Mouse (Mus musculus) neutrophil, adult 5-6 weeks (primary cell): ENCODE results near the gene Mrtfb. TPM values are rescaled to one million over a fixed set of nuclear protein-coding genes. Genes with fewer than 3 reads are reported as not detected.
"Not testable (repeated sequence)": the region's sequence is repeated elsewhere in the genome, so short reads cannot be mapped to it uniquely, and the experiment has no call there.

ENCODE experiments used
- ATAC-seq: fragments of 151-379, 151-347 bp; 2 replicates; pipeline ENCODE4 v1.8.0; 2017; ENCODE audit warnings: mild to moderate bottlenecking, moderate TSS enrichment; ENCODE audit not compliant: insufficient number of reproducible peaks, poor library complexity, low FRiP score, severe bottlenecking; ENCODE audit errors: extremely low read depth
- total RNA-seq: library from RNA; stranded (forward); fragments of 200-1000 nt; gene quantifications from 2 replicates; pipeline ENCODE4 v1.2.3, GENCODE M21; 2017

The Mrtfb gene
- total RNA-seq, 1 experiment from 2014 or later, result 8.7 TPM

DNA sequence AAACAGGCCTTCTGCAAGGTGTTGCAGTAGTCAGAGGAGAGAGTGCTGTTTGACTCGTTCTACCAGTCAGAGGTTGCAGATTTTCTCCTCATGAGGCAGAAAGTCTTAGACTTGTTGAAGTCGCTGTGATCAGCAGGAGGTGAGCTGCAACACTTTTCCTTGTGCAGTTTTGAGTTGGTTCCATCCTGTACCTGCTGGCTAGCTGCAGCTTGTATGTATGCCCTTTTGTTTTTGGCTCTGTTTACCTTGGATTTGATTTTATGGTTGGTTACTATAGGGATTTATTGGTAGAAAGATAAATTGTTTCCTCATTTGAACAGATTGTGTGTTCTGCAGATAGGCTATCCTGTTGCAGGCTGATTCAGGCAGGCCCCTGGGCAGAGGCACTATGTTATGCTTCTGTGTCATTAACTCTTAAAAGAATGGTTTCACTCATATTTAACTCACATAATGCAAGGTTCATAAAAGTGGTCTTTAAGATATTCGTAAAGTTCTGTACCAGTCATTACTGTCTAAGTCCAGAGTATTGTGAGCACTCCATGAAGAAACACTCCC is 11.1 kb downstream of the Mrtfb start:
- no peak for ATAC-seq

DNA sequence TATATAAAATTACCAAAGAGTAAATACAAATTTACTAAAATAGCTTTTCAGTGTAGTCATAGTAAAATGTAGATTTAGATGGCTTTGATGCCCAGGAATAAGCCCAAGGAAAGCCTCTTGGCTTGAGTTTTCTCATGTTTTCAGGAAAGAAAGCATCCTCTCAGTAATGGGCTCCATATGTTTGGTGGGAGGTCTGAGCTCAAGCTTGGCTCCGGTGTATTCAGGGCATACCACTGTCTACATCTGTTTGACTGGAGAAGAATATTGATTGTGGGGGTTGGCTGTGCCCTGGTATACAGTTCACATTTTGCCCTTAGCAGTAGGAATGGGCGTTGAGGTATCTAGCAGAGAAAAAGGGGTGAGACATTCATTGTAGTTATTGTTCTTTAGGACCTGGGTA is 13.1 kb downstream of the Mrtfb start:
- no peak for ATAC-seq

DNA sequence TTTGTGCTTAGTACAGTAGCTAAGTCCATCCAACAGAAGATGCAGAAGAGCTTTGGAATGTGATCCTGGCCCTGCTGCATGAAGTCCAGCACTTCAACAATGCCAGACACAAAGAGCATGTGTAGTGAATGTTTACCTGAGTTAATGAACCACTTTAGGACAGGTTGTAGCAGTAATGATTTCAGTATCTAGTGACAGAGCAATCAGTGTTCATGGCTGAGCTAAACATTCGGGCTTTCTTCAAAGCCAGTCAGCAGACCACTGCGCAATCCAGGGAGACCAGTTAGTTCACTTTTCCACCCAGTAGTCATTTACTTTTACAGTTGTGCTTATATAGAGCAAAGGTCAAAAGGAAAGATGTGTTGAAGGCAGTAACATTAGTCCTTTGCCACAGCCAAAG is 20.0 kb downstream of the Mrtfb start:
- ATAC-seq, result no peak

DNA sequence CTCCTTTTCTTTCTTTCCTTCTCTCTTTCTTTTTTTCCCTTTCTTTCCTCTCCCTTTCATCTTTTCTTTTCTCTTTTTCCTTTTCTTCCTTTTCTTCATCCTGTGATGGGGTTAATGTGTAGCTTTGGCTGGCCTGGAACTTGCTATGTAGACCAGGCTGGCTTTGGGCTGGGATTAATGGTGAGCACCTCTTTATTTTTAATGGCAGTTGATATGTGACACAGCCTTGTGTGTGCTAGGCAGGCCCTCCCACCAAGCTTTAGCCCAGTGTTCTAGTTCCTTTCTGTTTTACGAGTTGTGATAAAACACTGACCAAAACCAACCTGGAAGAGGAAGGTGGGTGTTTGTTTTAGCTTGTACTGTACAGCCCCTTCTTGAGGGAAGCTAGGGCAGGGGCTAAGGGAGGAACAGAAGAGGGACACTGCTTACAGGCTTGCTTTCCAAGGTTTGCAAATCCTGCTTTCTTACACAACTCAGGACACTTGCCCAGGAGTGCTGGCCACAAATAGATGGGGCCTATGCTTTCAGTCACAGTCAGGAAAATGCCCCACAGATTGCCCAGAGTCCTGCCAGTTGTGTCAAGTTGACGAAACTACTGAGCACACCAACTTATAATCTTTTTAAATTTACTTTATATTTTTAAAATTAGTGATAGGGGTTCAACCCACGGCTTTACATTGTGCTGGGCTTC is 20.6 kb downstream of the Mrtfb start:
- no peak for ATAC-seq

DNA sequence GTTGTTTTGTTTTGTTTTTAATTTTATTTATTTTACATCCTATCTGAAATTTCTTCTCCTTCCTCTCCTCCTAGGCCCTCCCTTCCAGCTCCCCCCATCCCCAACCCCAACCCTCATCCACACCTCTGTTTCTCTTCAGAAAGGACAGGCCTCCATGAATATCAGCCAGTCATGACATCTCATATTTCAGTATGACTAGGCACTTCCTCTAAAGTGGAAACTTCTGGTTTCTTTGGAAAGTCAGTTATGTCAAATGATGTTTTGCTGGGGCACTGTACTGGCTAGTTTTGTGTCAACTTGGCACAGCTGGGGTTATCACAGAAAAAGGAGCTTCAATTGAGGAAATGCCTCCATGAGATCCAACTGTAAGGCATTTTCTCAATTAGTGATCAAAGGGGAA is 30.1 kb downstream of the Mrtfb start:
- not testable (repeated sequence) for ATAC-seq

DNA sequence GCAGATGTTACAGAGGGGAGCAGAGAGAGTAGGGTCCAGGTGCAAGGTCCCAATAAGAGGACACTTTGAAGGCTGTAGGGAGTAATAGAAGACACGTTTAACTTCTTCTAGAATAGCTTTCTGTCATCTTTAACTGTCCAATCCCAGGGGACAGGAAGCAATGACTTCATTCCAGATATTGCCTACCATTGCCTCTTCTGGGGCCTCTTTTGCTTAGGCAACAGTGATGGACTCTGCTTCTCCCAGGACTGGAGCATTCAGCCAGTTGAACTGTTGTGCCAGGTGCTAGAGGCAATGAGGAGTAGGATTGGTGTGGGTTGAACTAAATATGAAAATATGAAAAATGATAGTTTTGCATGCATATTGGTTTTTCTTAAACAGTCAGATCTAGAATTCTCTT is 41.6 kb downstream of the Mrtfb start:
- ATAC-seq, result no peak

DNA sequence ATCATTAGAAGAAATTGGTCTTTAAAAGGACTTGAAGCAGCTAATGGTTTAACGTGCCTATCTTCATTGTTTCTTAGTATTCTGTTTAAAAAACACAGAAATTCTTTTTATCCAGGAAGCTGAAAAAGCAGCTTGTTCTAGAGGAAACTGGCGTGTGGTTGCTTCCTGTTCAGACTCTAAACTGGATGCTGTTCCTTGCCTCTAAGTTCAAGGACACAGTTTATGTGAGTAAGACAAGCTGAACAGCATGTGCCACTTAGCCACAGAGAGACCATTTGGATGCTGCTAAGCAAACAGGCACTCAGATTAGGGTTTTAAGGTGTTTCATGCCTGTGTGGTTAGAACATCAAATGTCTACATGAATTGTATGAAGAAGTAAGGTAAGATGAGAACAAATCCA is 42.7 kb downstream of the Mrtfb start:
- no peak for ATAC-seq

DNA sequence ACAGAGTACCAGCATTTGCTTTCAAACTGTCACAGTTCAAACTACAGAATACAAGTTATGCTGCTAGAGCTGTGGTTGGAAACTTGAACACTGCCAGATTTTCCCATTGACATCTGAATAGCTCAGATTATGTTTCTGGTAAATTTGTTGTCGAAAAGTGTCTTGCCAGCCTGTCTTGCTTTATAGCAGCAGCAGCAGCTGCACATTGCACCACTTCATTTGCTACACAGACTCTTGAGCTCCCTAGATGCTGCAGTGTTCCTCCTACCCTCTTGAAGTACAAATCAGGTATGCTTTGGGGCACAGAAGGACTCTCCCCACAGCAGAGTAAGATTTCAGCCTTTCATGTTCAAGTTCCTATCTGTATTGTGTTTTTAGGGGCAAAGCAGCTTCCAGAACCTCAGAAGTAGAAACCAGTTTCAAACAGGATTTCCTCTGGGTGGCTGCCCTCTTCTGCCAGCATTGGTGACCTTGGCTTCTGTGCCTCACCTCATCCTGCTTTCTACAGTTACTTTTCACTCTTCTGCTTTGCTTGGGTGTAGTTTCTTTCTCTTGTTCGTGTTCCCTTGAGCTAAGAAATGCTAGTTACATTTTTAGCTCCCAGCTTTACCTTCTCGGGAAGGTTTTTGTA is 49.9 kb downstream of the Mrtfb start:
- ATAC-seq, result no peak

DNA sequence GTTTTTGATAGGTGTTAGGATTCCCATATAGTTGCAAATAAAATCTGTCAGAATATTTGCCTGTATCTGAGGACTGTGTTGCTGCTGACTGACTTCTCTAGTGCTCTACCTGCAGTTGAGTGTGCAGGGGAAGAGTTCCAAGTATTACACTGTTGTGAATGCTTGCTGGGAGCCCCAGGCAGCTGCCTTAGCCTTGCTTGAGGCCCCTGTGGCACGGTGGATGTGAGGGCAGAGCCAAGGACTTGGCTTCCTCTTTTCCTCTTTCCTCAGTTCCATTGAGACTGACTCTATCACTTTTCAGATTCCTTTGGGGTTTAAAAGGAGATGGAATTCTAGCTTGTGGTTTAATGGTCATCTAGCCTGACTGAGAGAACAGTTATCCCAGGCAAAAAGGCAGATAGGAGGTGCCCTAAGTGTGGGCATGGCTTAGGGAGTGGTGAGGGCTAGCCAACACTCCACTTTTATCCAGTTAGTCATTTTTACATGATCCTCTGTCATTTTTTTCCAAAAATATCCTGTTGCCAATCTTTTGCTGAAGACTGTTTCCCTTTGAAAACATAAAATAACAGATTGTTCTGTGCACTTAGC is 53.9 kb downstream of the Mrtfb start:
- ATAC-seq, result no peak

DNA sequence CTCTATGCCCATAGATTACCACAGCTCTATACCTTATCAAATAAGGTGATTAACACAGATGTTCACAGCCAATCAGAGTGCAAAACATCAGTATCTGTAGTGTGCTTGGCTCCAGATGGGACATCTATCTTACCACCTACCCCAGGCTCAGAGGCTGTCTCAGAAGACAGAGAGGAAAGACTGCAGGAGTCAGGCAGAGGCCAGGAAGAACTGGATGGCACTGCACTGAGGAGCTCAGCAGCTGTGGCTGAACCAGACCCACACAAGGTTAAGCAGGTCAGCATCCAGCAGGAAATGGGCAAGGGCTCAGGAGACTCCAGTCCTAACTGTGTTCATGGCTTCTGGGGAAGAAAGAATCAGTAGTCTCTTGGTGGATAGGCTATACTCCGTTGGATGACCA is 55.1 kb downstream of the Mrtfb start:
- ATAC-seq, result no peak

DNA sequence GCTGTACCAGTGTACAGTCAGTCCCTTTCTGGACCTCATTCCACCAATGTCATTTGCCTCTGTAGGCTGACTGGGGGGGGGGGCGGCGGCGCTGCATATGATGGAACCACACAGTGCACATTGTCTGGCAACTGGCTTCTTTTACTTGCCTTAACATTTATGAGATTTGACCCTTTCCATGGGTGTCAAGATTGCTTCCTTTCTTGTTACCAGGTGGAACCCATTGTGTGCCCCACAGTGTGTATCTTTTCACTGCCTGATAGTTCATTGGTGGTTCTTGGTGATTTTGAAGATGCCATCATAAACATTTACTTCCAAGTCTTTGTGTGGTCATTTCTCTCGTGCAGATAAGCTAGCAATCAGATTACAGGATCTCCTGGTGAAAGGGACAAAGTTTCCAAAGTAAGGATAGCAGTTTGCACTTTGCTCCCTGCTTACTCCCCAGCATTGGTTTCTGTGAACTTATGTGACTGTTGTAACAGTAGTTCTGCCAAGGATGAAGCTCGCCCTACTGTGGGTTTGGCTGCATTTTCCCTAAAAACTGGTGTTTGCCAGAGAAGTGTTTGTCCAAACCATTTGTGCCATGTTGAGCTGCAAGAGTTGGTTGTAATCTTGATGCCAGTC is 56.9 kb downstream of the Mrtfb start:
- ATAC-seq, result no peak

DNA sequence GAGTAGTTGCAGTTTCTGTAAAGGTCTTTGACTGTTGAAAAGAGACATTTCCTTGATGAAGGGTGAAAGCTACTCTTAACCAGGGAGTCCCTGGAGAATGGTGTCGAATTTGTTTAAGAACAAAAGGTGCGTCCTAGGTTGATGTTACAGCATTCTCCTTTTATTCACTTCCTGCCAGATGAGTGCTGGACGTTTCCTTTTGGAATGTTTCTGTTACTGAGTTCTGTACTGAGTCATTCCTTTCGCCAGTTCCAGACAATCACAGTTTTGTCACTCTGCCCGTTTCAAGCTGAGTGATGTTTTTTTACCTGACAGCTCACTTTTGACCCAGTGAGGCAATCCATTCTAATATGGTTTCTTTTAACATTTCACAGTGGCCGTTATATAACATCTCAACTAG is 67.5 kb downstream of the Mrtfb start:
- ATAC-seq, result no peak

DNA sequence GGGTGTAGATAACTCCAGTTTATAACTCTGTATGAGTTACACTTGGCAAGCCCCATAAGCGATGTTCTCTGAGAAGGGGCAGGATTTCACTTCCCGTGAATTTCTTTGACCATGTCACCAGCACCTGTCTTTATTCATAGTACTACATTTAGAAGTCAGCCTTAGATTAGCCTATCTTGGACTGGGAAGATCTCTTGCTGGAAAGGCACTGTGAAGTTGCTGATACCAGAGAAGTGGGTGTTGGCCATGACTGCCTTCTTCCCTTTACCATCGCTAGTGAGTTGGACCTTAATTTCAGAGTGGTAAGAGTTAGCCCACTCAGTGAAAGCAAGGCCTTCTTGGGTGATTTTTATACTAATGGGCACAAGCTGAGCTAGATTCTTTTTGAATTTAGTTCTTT is 70.3 kb downstream of the Mrtfb start:
- ATAC-seq, result no peak

DNA sequence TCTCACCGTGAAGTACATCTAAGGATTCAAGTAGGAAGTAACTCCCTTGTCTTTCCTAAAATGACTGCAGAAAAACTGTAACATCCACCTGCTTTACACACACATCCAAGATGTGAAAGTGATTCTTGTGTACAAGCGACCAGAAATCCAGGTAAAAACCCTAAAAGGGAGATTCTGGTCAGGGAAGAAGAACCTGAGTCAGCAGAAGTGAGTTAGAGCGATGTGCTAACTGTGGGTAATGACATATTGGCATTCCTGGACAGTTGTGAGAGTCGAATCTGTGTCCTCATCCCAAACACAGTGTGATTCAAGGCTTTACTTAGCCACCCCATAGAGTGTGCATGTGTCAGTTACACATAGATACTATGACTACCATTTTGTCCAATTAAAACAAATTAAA is 72.4 kb downstream of the Mrtfb start:
- no peak for ATAC-seq

DNA sequence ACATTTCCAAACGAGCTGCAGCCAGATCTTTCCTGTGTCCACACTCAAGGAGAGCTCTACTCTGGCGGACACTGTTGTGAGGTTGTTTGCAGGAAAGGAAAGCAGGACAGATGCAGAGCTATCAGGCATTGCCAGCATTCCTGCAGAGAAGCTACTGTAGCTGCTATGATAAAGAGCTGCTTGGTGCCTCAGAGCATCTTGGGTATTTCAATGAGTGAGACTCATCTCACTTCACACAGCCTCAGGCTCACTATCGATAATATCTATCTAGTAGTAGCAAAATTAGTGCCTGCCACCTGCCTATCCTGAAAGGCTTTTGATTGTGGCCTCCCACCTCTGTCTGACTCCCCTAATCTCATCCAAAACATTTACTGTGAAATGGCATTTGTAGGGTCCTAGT is 73.4 kb downstream of the Mrtfb start:
- no peak for ATAC-seq

DNA sequence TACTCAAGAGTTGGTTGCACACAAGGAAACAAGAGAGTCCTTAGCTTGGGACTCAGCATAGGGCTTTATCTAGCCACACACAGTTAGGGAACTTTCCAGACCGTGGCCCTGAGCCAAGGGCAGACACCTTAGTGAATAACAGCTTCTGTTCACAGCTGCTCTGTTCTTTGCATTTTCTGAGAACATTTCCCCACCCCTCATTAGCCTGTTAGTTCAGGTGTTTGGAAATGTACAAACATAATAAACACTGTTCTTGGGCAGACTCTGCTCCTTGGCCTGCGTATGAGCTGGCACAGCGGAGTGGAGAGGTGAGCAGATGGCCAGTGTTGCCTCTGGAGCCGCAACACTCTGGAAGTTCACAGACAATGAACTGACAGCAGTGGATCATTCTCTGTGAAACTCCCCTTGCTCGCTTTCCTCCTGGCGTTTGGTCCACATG is 74.0 kb downstream of the Mrtfb start:
- no peak for ATAC-seq

DNA sequence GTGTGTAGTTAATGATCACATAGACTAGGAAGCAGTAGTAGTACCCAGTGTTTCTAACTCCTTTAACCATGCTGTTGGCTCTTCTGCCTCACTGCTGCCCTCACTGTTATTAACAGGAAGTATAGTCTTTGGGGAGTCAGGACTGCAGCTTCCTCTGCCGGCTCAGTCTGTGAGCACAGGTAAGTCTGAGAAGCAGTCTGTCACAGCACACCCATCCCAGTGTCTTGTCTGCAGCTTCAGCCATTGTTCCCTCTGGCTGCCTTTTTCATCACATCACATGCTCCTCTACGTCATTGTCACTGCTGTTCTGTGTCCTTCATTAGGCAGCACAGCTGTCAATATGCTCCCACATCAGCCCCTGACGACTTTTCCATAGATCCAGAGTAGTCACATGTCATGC is 75.6 kb downstream of the Mrtfb start:
- ATAC-seq, result no peak

DNA sequence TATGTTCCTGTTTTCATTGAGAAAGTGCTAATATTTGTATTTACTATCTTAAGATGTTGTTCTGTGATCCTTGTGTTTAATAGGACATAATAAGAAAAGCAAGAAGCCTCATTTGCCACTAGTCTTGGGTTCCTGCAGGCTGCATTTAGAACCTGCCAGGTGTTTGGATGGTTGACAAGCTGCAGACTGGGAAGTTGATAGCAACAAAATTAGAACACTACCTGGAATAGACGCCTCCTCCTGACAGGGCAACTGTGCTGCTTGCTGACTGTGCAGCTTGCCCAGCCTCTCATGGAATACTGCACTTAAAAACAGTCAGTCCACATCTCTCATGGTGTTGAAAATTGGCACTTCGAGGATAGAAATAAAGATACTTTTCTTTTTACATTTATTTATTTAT is 76.3 kb downstream of the Mrtfb start:
- ATAC-seq, result no peak

DNA sequence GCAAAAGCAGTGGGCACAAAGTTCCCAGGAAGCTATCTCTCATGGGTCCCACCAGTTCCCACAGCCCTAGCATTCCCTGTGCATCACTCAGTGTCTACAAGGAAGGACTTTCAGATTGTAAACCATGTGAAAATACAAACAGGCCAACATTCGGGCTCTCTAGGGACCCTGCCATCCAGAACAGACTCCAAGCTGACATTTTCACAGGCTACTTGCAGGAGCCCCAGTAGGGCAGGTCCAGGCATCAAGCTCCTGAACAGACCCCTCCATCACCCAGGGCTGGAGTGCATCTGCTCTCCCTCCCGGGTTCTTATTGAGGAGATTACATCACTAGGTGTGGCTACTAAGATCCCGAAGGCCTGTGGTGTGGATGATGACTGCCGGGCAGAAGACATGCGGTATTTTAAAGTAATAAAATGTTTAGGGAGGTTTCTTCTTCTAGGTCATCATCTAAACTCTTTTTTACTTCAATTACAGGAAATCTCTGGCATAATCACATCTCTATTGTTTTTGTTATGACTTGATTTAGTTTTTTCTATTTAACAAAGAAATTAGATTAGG is 77.6 kb downstream of the Mrtfb start:
- ATAC-seq, result no peak
